Mouse (Mus musculus): ENCODE results near the gene Rwdd3.

GRCm38 (mm10) chr3:121185197-121185596, 13.7 kb upstream of the Rwdd3 start:
- TF ChIP-seq EP300 (optimal IDR thresholded peaks at IDR 0.05) = no peak
- TF ChIP-seq CTCF (IDR thresholded peaks at IDR 0.05; ENCODE audit: low read depth) = no peak
